24 mouse cellular contexts compared by ENCODE assay signal in the genomic region with DNA sequence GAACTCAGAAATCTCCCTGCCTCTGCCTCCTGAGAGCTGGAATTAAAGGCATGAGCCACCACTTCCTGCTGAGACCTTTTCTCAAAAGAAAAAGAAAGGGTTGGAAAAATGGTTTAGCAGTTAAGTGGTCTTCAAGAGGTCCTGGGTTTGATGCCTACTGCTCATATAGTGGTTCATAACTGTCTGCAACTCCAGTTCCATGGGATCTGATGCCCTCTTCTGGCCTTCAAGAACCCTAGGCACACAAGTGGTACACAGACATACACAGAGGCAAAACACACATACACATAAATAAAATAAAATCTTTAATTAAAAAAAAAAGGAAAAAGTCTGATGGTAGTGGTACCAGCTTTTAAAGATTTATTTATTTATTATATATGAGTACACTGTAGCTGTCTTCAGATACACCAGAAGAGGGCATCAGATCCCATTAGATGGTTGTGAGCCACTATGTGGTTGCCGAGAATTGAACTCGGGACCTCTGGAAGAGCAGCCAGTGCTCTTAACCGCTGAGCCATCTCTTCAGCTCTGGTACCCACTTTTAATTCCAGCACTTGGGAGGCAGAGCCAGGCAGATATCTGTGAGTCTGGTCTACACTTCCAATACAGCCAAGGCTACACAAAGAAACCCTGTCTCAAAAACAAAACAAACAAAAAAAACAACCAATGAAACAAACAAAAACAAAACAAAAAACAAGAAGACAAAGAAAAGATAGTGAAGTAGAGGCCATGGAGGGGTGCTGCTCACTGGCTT. TPM values are rescaled to one million over a fixed set of nuclear protein-coding genes. Genes with fewer than 3 reads are reported as not detected.
DNase-seq lines count a peak whose midpoint lies in the region; ATAC-seq and TF ChIP-seq lines count a peak whose summit lies in the region.
"Had no signal": no experiment of that assay in that cellular context is flagged by ENCODE, and none has a peak within 500 bp of the region (broad histone marks: within the 10 kb centered on the region; RNA-seq: fewer than 3 reads in every experiment).

No protein-coding gene starts in this region.

- 78% methylated on average over 3 of the region's 3 CpGs for WGBS in liver, postnatal 0 days (ENCODE audit: insufficient replicate concordance)
- WGBS in liver, embryonic 12.5 days (ENCODE audit: insufficient replicate concordance) = 51% methylated on average over 3 of the region's 3 CpGs

- no peak for TF ChIP-seq EP300 in liver, postnatal 0 days (IDR thresholded peaks at IDR 0.05; ENCODE audit: low read depth)
- TF ChIP-seq EP300 in MEL (IDR thresholded peaks at IDR 0.05; ENCODE audit: low read depth in 1 of 2, low read length in 2 of 2) = no peak

- H3K27me3 ChIP-seq in liver, postnatal 0 days (ENCODE audit: insufficient read depth, low read length) = no peaks in the 10 kb centered on the region
- peaks cover 14% of the 10 kb centered on the region for H3K27me3 ChIP-seq in liver, embryonic 12.5 days (replicated peaks)
- H3K27me3 ChIP-seq in MEL (ENCODE audit: control insufficient read depth in 1 of 2, insufficient read depth in 2 of 2, low read length in 2 of 2) = no peaks in the 10 kb centered on the region
- H3K27me3 ChIP-seq: embryonic facial prominence, embryonic 13.5 days; Patski had no signal

- H3K9ac ChIP-seq in liver, postnatal 0 days (replicated peaks) = no peak overlapping the region
- H3K9ac ChIP-seq in liver, embryonic 12.5 days = no peak overlapping the region
- no peak overlapping the region for H3K9ac ChIP-seq in MEL (ENCODE audit: control insufficient read depth, low read depth, low read length, poor library complexity, severe bottlenecking)
- H3K9ac ChIP-seq: embryonic facial prominence, embryonic 13.5 days; forebrain, embryonic 12.5 days; heart, embryonic 13.5 days; hindbrain, embryonic 12.5 days had no signal

- ATAC-seq in liver, postnatal 0 days = no peak
- no peak for ATAC-seq in liver, embryonic 12.5 days
- ATAC-seq: activated CD4-positive, CD25-positive, alpha-beta regulatory T cell, adult 4 months; CD4-positive, CD25-positive, alpha-beta regulatory T cell, adult 4 months; forebrain, embryonic 16.5 days; Patski had no signal

- peaks cover 28% of the 10 kb centered on the region for H3K79me2 ChIP-seq in MEL (ENCODE audit: control insufficient read depth, insufficient read depth, low read length, poor library complexity)

- no peak overlapping the region for H3K4me3 ChIP-seq in liver, postnatal 0 days (ENCODE audit: low read depth, low read length)
- no peak overlapping the region for H3K4me3 ChIP-seq in liver, embryonic 12.5 days
- no peak overlapping the region for H3K4me3 ChIP-seq in MEL (ENCODE audit: control insufficient read depth in 1 of 2, insufficient read depth in 1 of 2, low read depth in 2 of 2, low read length in 2 of 2)
- H3K4me3 ChIP-seq: embryonic facial prominence, embryonic 13.5 days; forebrain, embryonic 12.5 days; heart, embryonic 13.5 days; hindbrain, embryonic 12.5 days had no signal

- peaks cover 25% of the 10 kb centered on the region for H3K4me1 ChIP-seq in liver, postnatal 0 days (ENCODE audit: insufficient read depth)
- H3K4me1 ChIP-seq in liver, embryonic 12.5 days = peaks cover 40% of the 10 kb centered on the region
- H3K4me1 ChIP-seq in MEL (ENCODE audit: control insufficient read depth in 1 of 2, insufficient read depth in 2 of 2, low read length in 2 of 2) = peaks cover 0 to 12% of the 10 kb centered on the region in 2 experiments; a peak in 3 of 4 replicates

- no peak overlapping the region for H3K27ac ChIP-seq in liver, postnatal 0 days (ENCODE audit: low read depth)
- H3K27ac ChIP-seq in liver, embryonic 12.5 days = no peak overlapping the region
- H3K27ac ChIP-seq in MEL (ENCODE audit: control insufficient read depth, low read depth, low read length) = no peak overlapping the region
- H3K27ac ChIP-seq: embryonic facial prominence, embryonic 13.5 days; forebrain, embryonic 12.5 days; heart, embryonic 13.5 days; hindbrain, embryonic 12.5 days had no signal

- no peaks in the 10 kb centered on the region for H3K9me3 ChIP-seq in liver, postnatal 0 days (ENCODE audit: low read length)
- no peaks in the 10 kb centered on the region for H3K9me3 ChIP-seq in liver, embryonic 12.5 days (replicated peaks)
- H3K9me3 ChIP-seq in MEL (replicated peaks; ENCODE audit: insufficient read depth, low read length) = no peaks in the 10 kb centered on the region
- H3K9me3 ChIP-seq: embryonic facial prominence, embryonic 13.5 days; forebrain, embryonic 12.5 days; heart, embryonic 13.5 days; hindbrain, embryonic 12.5 days had no signal

- TF ChIP-seq CTCF in liver, postnatal 0 days (IDR thresholded peaks at IDR 0.05; ENCODE audit: low read depth) = 0 out of 2 replicates have a peak, but pooled peaks have one; percentile 20
- peak in 2 of 3 experiments; percentile 11 to 28; a peak in 2 of 6 replicates for TF ChIP-seq CTCF in MEL (IDR thresholded peaks at IDR 0.05 in 2 of 3, conservative IDR thresholded peaks at IDR 0.05 in 1 of 3; ENCODE audit: control insufficient read depth in 1 of 3, insufficient read depth in 1 of 3, low read depth in 2 of 3, low read length in 3 of 3, poor library complexity in 1 of 3, severe bottlenecking in 1 of 3)

- H3K36me3 ChIP-seq in liver, postnatal 0 days (replicated peaks; ENCODE audit: insufficient read depth, low read length) = peaks cover 16% of the 10 kb centered on the region
- H3K36me3 ChIP-seq in liver, embryonic 12.5 days = peaks cover 18% of the 10 kb centered on the region
- peaks cover 5 to 10% of the 10 kb centered on the region in 2 experiments; a peak in 2 of 4 replicates for H3K36me3 ChIP-seq in MEL (ENCODE audit: control insufficient read depth in 1 of 2, insufficient read depth in 2 of 2, low read length in 2 of 2)

- H3K4me2 ChIP-seq in liver, postnatal 0 days (ENCODE audit: low read depth, low read length) = no peak overlapping the region
- no peak overlapping the region for H3K4me2 ChIP-seq in liver, embryonic 12.5 days
- H3K4me2 ChIP-seq: embryonic facial prominence, embryonic 13.5 days; forebrain, embryonic 12.5 days; heart, embryonic 13.5 days; hindbrain, embryonic 12.5 days had no signal

- DNase-seq in kidney, adult 9 months = peak; percentile 9
- DNase-seq in kidney, postnatal 14 days = no peak
- no peak for DNase-seq in liver, postnatal 0 days
- DNase-seq in MEL (ENCODE audit: low read depth, low spot score) = no peak
- no peak for DNase-seq in urinary bladder, postnatal 25 days (ENCODE audit: low spot score)
- DNase-seq: adrenal gland, postnatal 14 days; B cell, adult 2 months; cerebellum, adult 11-12 months; cerebellum, adult 9-10 months; cerebellum, postnatal 25 days; gastrocnemius, postnatal 25 days; heart, postnatal 4 days had no signal

- TF ChIP-seq RAD21 in MEL (IDR thresholded peaks at IDR 0.05; ENCODE audit: low read depth, low read length) = no peak; the same call in none of the 2 replicates

- no peak for TF ChIP-seq POLR2A in MEL (IDR thresholded peaks at IDR 0.05; ENCODE audit: control insufficient read depth in 1 of 2, insufficient read depth in 1 of 2, low read depth in 1 of 2, low read length in 2 of 2, poor library complexity in 1 of 2)

TF ChIP-seq in MEL, 35 proteins besides CTCF, POLR2A, EP300 and RAD21 (continues in another document):
- TF ChIP-seq ZMIZ1 (IDR thresholded peaks at IDR 0.05; ENCODE audit: low read depth, low read length) (no peak), GABPA (IDR thresholded peaks at IDR 0.05; ENCODE audit: low read depth, low read length) (no peak), BHLHE40 (IDR thresholded peaks at IDR 0.05; ENCODE audit: borderline replicate concordance, low read depth, low read length) (no peak), MAZ (IDR thresholded peaks at IDR 0.05; ENCODE audit: low read depth, low read length) (no peak), SMC3 (IDR thresholded peaks at IDR 0.05; ENCODE audit: low read depth, low read length) (0 out of 2 replicates have a peak, but pooled peaks have one; percentile 11), UBTF (IDR thresholded peaks at IDR 0.05; ENCODE audit: borderline replicate concordance, insufficient read depth, low read depth, low read length) (no peak), MXI1 (IDR thresholded peaks at IDR 0.05; ENCODE audit: low read depth, low read length) (no peak), TBP (IDR thresholded peaks at IDR 0.05; ENCODE audit: low read depth, low read length) (peak; percentile 94)

RNA-seq across cellular contexts. Expression of a gene that starts 1.5 kb away (rescaled TPM):
- polyA plus RNA-seq in liver, postnatal 0 days (2015; fragmentation: Nextera tagmentation; extraction: Ambion mirVana) = 355 TPM in 2 replicates
- polyA plus RNA-seq in liver, embryonic 12.5 days (2016; fragmentation: Nextera tagmentation; extraction: Ambion mirVana) = 233 and 239 TPM in 2 replicates
- total RNA-seq in MEL (2012; rRNA removed) = 258 and 292 TPM in 2 replicates
- polyA plus RNA-seq in MEL (2012; ENCODE audit: insufficient read depth in 1 of 2, insufficient read length in 2 of 2, low read depth in 1 of 2, low replicate concordance in 2 of 2, missing spikeins in 1 of 2) = 100 to 1,000 TPM in 1 of 2 experiments, not detected in 1; 230 TPM

RNA-seq across cellular contexts. Expression of a gene that starts 1.8 kb away (rescaled TPM):
- 0.14 and 1.4 TPM in 2 replicates for polyA plus RNA-seq in liver, postnatal 0 days (2015; fragmentation: Nextera tagmentation; extraction: Ambion mirVana)
- polyA plus RNA-seq in liver, embryonic 12.5 days (2016; fragmentation: Nextera tagmentation; extraction: Ambion mirVana) = not detected in 2 replicates
- 0.12 and 0.13 TPM in 2 replicates for total RNA-seq in MEL (2012; rRNA removed)
- under 1 TPM in 1 of 2 experiments, not detected in 1; 0.24 TPM for polyA plus RNA-seq in MEL (2012; ENCODE audit: insufficient read depth in 1 of 2, insufficient read length in 2 of 2, low read depth in 1 of 2, low replicate concordance in 2 of 2, missing spikeins in 1 of 2)
- total RNA-seq: adrenal gland, postnatal 14 days had no signal
- polyA plus RNA-seq: activated CD4-positive, CD25-positive, alpha-beta regulatory T cell, adult 4 months; CD4-positive, CD25-positive, alpha-beta regulatory T cell, adult 4 months; embryonic facial prominence, embryonic 13.5 days; forebrain, embryonic 12.5 days; forebrain, embryonic 16.5 days; hindbrain, embryonic 12.5 days had no signal

RNA-seq across cellular contexts. Expression of a gene that starts 7.9 kb away (rescaled TPM):
- 819 and 856 TPM in 2 replicates for polyA plus RNA-seq in liver, postnatal 0 days (2015; fragmentation: Nextera tagmentation; extraction: Ambion mirVana)
- 1,444 and 1,454 TPM in 2 replicates for polyA plus RNA-seq in liver, embryonic 12.5 days (2016; fragmentation: Nextera tagmentation; extraction: Ambion mirVana)
- total RNA-seq in MEL (2012; rRNA removed) = 3,755 and 4,516 TPM in 2 replicates
- 1,000 to 10,000 TPM in 1 of 2 experiments, not detected in 1; 1,852 TPM for polyA plus RNA-seq in MEL (2012; ENCODE audit: insufficient read depth in 1 of 2, insufficient read length in 2 of 2, low read depth in 1 of 2, low replicate concordance in 2 of 2, missing spikeins in 1 of 2)

RNA-seq across cellular contexts. Expression of a gene that starts 8.0 kb away (rescaled TPM):
- not detected in 2 replicates for polyA plus RNA-seq in liver, postnatal 0 days (2015; fragmentation: Nextera tagmentation; extraction: Ambion mirVana)
- polyA plus RNA-seq in liver, embryonic 12.5 days (2016; fragmentation: Nextera tagmentation; extraction: Ambion mirVana) = 0.19 and 0.46 TPM in 2 replicates
- 0.23 and 0.26 TPM in 2 replicates for total RNA-seq in MEL (2012; rRNA removed)
- under 1 TPM in 1 of 2 experiments, not detected in 1; 0.40 TPM for polyA plus RNA-seq in MEL (2012; ENCODE audit: insufficient read depth in 1 of 2, insufficient read length in 2 of 2, low read depth in 1 of 2, low replicate concordance in 2 of 2, missing spikeins in 1 of 2)
- total RNA-seq: adrenal gland, adult 18-20 months; adrenal gland, postnatal 14 days; gastrocnemius, postnatal 25 days; granulocyte monocyte progenitor cell, adult 5-6 weeks; heart, postnatal 4 days had no signal
- polyA plus RNA-seq: activated CD4-positive, CD25-positive, alpha-beta regulatory T cell, adult 4 months; CD4-positive, CD25-positive, alpha-beta regulatory T cell, adult 4 months; forebrain, embryonic 12.5 days; forebrain, embryonic 16.5 days; heart, embryonic 13.5 days; heart, postnatal 0 days had no signal

RNA-seq across cellular contexts. Expression of a gene that starts 10.6 kb away (rescaled TPM):
- polyA plus RNA-seq in liver, postnatal 0 days (2015; fragmentation: Nextera tagmentation; extraction: Ambion mirVana) = 116 and 119 TPM in 2 replicates
- polyA plus RNA-seq in liver, embryonic 12.5 days (2016; fragmentation: Nextera tagmentation; extraction: Ambion mirVana) = 20.8 and 21.6 TPM in 2 replicates
- 27.0 and 31.9 TPM in 2 replicates for total RNA-seq in MEL (2012; rRNA removed)
- polyA plus RNA-seq in MEL (2012; ENCODE audit: insufficient read depth in 1 of 2, insufficient read length in 2 of 2, low read depth in 1 of 2, low replicate concordance in 2 of 2, missing spikeins in 1 of 2) = 10 to 100 TPM in 1 of 2 experiments, not detected in 1; 58.6 TPM
